Mouse (Mus musculus) urinary bladder, postnatal 10 days (tissue): ENCODE results near the gene Pepd.
"Not testable (repeated sequence)": the region's sequence is repeated elsewhere in the genome, so short reads cannot be mapped to it uniquely, and the experiment has no call there.

ENCODE experiments used
- DNase-seq: peaks from one replicate; pipeline ENCODE4 v3.0.0; 2022; ENCODE audit warnings: low spot score

The Pepd gene

DNA sequence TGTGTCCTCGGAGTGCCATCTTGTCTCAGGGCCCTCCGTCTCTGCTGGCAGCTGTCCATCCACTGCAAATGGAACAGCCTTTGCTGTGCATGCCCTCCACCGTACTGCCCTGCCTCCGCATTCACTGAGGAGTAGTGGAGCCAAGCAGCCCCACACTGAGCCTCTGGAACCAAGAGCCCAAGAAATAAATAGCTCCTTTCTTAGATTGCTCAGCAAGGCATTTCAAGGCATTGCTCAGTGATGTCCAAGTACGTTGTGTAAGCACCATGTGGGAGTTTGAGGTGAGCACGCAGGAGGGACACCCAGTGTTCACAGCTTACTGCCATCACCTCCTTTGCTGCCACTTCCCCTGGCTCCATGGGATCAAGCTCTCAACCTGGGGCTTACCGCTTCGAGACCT, 20.5 kb downstream of the Pepd start:
- DNase-seq: no peak

- DNase-seq: no peak
Measured at GRCm38 (mm10) chr7:34933142-34933541, 21.0 kb downstream of the Pepd start.

DNA sequence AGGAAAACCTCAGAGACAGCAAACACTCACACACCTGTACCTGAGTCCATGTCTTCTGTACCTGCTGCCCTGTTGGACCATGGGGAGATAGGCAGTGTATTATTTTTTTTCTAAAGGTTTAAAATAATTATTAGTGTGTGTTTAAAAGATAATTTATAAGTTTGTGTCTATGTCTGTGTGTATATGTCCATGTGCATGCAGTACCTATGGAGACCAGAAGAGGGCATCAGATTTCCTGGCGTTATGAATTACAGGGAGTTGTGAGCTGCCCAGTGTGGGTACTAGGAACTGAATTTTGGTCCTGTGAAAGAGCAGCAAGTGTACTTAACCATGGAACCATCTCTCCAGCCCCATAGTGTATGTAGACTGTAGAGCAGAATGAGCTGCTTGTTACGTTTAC, 24.2 kb downstream of the Pepd start:
- DNase-seq: no peak

DNA sequence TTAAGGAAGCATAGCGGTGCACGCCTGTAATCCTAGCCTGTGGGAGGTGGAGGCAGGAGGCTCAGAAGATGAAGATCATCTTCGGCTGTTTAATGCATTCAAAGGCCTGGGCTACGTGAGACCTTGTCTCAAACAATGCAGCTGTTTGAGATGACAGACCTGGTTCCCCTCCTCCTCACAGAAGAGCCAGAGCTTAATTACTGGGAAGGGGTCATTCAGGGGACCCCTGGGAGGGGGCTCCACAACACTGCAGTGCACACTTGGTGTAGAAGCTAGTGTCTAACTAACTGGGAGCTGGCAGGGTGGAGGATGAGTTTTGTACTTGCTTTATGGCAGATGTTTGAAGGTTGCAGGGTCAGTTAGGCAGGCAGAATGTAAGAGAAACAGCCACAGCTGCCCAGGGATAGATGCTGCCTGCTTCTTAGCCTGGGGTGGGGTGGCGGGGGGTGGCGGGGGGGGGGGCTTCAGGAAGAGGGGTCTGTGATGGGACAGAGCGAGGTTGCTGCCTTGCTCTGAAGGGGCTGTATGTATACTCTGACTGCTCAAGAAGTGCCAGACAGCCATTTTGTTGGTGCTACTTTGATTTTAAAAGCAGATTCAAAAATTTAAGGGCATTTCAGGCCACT, 26.6 kb downstream of the Pepd start:
- DNase-seq: no peak

DNA sequence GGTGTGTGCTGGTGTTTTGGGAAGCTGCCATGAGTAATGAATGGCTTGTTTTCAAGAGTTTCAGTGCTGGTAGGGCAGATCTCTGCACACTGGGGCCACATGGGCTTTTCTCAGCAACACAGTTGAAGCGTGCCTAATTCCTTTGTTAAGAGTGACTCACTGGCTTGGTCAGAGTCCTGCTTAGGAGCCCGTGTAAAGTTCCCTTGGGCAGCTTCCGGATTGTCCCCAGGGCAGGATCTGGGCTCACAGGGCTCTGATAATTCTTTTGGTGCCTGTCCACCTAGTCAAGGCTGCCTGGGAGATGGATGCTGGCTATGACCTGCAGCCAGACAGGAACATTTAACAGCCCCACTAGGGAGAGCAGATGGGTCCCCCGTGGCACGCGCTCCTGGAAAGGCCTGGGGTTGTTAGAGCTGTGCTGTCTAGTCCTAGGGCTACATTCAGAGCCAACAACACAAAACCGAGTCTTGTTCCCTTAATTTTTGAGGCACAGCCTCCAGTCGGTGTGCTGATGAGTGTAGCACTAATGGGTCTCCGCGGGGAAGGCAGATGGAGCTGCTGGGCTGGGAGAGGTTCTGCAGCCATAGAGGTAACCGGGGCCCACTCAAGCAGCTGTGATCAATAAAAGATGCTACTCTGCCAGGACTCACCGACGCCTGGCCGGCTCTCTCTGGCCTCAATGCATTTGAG, 27.2 kb downstream of the Pepd start:
- no peak for DNase-seq

DNA sequence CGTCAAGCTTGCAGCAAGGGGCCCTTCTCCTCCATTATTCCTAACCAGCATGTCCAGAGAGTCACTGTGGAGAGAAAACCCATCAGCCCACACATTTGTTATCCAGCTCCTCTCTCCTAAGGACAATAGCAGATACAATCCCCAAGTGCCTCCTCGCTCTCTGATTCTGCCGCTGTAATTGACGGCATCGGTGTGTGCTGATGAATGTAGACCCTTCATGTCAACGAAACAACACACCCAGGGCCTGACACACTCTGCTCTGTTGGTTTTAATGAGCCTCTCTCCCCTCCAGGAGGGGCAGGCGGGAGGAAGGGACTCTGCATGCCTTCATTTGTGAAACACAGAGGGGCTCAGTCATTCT, 27.8 kb downstream of the Pepd start:
- no peak for DNase-seq

- DNase-seq: no peak
Measured at GRCm38 (mm10) chr7:34943581-34944123, 31.5 kb downstream of the Pepd start.

GRCm38 (mm10) chr7:34946269-34946925, 34.2 kb downstream of the Pepd start:
- DNase-seq: no peak

DNA sequence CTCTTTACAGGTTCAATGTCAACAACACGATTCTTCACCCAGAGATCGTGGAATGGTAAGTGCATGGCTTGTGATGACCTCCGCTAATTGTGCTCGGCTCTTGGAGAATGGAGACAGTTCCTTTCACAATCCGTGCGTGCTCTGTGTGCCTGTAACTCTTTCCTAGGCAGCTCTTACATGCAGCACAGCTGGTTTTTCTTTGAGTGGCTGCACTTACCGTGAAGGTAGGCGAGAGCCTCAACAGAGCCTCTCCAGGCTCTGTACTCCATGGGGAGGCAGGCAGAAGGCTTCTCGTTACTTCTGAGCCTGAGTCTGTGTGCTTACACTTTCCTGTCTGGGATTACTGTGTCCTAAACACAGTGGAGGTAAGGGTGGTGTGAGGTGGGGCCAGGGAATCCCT, 42.4 kb downstream of the Pepd start:
- no peak for DNase-seq

DNA sequence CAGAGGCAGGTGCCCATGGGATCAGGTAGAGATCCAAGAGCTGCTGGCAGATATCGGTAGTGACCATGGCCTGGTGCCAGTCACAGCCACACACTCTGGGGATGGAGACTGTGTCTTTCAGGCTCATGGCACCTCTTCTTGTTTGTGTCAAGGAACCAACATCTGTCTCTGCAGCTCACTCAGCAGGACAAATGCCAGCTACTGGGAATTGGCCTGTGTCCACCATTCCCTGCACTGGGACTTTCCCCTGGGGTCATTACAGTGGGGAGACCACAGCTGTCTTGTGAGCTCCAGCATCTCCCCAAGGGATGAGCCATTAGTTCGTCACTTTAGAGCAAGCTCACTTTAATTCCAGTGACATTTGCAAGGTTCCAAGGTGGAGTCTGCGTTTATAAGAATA, 43.1 kb downstream of the Pepd start:
- DNase-seq: no peak

DNA sequence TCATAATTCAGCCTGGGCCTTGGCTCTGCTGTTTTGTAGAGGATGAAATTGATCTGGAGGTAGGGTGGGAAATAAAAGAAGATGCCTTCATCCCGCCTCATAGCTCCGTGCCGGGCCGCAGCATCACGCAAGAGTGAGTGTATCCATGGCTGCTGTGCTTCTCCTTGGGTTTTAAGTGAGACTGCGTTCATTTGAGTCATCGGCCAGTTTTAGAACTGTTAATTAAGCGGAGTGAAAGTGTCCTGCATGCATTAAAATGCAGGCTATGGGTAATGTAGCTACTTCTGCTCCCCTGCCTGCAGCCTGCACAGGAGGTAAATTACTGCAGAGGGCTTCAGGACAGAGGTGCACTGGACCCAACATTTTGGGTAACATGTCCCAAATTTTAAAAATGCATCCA, 45.0 kb downstream of the Pepd start:
- no peak for DNase-seq

GRCm38 (mm10) chr7:34963889-34964645, 51.9 kb downstream of the Pepd start:
- DNase-seq: no peak

DNA sequence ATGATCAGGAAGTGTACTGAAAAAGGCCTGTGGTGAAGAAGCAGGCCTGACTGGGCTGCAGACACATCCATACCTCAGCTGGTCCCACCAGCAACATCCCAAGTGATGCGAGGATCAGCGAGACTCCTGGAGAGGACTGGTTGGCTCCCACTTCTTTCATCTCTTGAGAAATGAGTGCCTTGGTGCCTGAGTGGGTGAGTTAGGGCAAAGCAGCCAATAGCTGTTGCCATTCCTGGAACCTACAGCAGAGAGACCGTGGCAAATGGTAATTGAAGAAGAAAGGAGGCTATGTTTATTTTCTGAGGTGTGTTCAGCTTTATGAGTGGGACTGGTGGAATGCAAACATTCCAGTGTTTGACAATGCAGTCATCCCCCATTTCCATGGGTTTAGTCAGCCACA, 55.2 kb downstream of the Pepd start:
- no peak for DNase-seq

GRCm38 (mm10) chr7:34968749-34969433, 56.7 kb downstream of the Pepd start:
- no peak for DNase-seq

DNA sequence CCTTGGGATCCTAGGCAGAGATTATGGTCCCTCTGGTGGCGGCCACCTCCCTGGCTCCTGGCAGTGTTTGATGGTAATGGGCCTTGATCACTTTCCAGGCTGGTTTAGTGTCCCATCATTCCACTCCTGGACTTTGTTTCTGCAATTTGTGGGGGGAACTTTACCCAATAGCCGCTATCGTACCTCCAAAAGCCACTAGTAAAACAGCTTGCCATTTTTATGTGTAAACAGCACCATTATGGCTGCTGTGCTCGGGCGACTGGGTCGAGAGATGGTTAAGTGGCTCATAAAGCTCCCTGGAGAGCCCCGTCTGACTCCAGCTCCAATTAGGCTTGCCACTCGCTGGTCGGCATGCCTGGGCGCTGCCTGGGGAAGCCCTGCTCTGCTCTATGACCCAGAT, 59.6 kb downstream of the Pepd start:
- no peak for DNase-seq

GRCm38 (mm10) chr7:34972990-34973440, 60.8 kb downstream of the Pepd start:
- DNase-seq: no peak

- DNase-seq: no peak
Measured at GRCm38 (mm10) chr7:34973877-34974276, 61.7 kb downstream of the Pepd start.

- no peak for DNase-seq
Measured at GRCm38 (mm10) chr7:34975913-34976312, 63.7 kb downstream of the Pepd start.

- no peak for DNase-seq
Measured at GRCm38 (mm10) chr7:34977403-34977802, 65.2 kb downstream of the Pepd start.

DNA sequence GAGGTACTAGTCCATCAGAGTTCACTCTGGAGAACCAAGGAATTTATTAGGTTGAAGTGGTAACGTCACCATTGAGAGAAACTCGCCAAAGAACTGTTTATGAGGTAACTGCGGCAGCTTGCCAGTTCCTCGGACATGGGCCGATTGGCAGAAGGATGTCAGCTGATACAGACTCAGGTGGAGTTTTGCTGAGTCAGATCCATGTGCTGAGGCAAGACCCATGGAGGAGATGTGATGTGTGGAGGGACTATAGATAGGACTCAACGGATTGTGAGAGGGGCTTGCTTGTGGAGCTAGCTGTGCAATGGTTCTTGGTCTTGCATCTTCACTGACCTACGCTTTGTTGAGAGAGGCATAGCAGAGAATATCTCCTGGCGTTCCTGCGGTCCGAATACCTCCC, 69.6 kb downstream of the Pepd start:
- no peak for DNase-seq

DNA sequence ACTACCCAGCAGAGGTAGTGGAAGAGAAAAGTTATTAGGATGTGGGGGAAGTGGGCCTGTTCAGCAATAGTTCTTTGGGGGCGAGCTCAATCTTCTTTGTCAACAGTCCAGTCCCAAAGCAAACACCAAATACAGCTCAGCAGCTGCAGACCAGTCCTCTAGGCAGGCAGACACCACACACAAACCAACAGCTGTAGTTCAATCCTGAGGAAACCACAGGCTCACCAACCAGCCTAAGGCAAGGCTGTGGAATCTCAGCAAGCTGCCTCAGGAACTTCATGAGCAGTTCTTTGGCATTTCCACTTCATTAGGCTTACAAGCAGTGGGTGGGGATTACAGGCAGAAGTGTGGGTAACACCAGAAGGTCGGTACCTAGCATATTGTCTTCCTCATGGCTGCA, 70.2 kb downstream of the Pepd start:
- not testable (repeated sequence) for DNase-seq
